Mouse (Mus musculus): ENCODE measurements around the gene Kctd5. TPM values are rescaled to one million over a fixed set of nuclear protein-coding genes. Genes with fewer than 3 reads are reported as not detected.
A peak's percentile ranks its signal among the peaks of the same experiment; 100 is the strongest.
"Not testable (repeated sequence)": the region's sequence is repeated elsewhere in the genome, so short reads cannot be mapped to it uniquely, and the experiment has no call there.

Kctd5 gene
- total RNA-seq (2021), result 10 to 100 TPM; 26.0 to 30.4 TPM
- long read RNA-seq, experiment 1, transcript Kctd5-201 (6 exons, 2,443 nt), result major isoform, 115 of 124 reads
- long read RNA-seq, experiment 1, partial matches to known transcripts, result 4 of 124 reads
- long read RNA-seq, experiment 1, other reads (novel, unspliced or antisense), result 5 of 124 reads
- long read RNA-seq, experiment 2, transcript Kctd5-201 (6 exons, 2,443 nt), result major isoform, 111 of 114 reads
- long read RNA-seq, experiment 2, partial matches to known transcripts, result 1 of 114 reads
- long read RNA-seq, experiment 2, other reads (novel, unspliced or antisense), result 2 of 114 reads

GRCm38 (mm10) chr17:24072919-24073696, at the start of gene Kctd5:
TSS of gene Kctd5 (minus strand) at chr17:24073485.
- DNase-seq (ENCODE audit: low spot score in 2 of 2), result peak; percentile 85 to 93

GRCm38 (mm10) chr17:24119446-24119845, 46.2 kb upstream of the Kctd5 start:
- DNase-seq (ENCODE audit: low spot score in 2 of 2), result no peak

- DNase-seq (ENCODE audit: low spot score in 2 of 2), result no peak
These were observed 39.7 kb upstream of the Kctd5 start for GRCm38 (mm10) chr17:24113031-24113430.

GRCm38 (mm10) chr17:24111256-24111655, 38.0 kb upstream of the Kctd5 start:
- DNase-seq (ENCODE audit: low spot score in 2 of 2), result no peak

GRCm38 (mm10) chr17:24108896-24109295, 35.6 kb upstream of the Kctd5 start:
- peak in 1 of 2 experiments; percentile 13 for DNase-seq (ENCODE audit: low spot score in 2 of 2)

GRCm38 (mm10) chr17:24105111-24105510, 31.8 kb upstream of the Kctd5 start:
- DNase-seq (ENCODE audit: low spot score in 2 of 2), result no peak

- DNase-seq (ENCODE audit: low spot score in 2 of 2), result no peak
These were observed 25.1 kb upstream of the Kctd5 start for GRCm38 (mm10) chr17:24098354-24098753.

- DNase-seq (ENCODE audit: low spot score in 2 of 2), result no peak
These were observed 17.3 kb upstream of the Kctd5 start for GRCm38 (mm10) chr17:24090575-24090974.

- not testable (repeated sequence) for DNase-seq (ENCODE audit: low spot score in 2 of 2)
These were observed 13.1 kb upstream of the Kctd5 start for GRCm38 (mm10) chr17:24086399-24086798.

- no peak for DNase-seq (ENCODE audit: low spot score in 2 of 2)
These were observed 11.3 kb upstream of the Kctd5 start for GRCm38 (mm10) chr17:24084593-24084992.

- DNase-seq (ENCODE audit: low spot score in 2 of 2), result no peak
These were observed 3.8 kb upstream of the Kctd5 start for GRCm38 (mm10) chr17:24077101-24077500.

- DNase-seq (ENCODE audit: low spot score in 2 of 2), result no peak
These were observed 3.8 kb downstream of the Kctd5 start for GRCm38 (mm10) chr17:24069531-24069930.

GRCm38 (mm10) chr17:24068271-24068670, 5.0 kb downstream of the Kctd5 start:
- no peak for DNase-seq (ENCODE audit: low spot score in 2 of 2)

GRCm38 (mm10) chr17:24062459-24063155, 10.7 kb downstream of the Kctd5 start:
- DNase-seq (ENCODE audit: low spot score in 2 of 2), result no peak

- DNase-seq (ENCODE audit: low spot score in 2 of 2), result no peak
These were observed 15.5 kb downstream of the Kctd5 start for GRCm38 (mm10) chr17:24057730-24058245.

- no peak for DNase-seq (ENCODE audit: low spot score in 2 of 2)
These were observed 16.4 kb downstream of the Kctd5 start for GRCm38 (mm10) chr17:24056636-24057625.

- DNase-seq (ENCODE audit: low spot score in 2 of 2), result no peak
These were observed 24.3 kb downstream of the Kctd5 start for GRCm38 (mm10) chr17:24049008-24049407.

- no peak for DNase-seq (ENCODE audit: low spot score in 2 of 2)
These were observed 25.2 kb downstream of the Kctd5 start for GRCm38 (mm10) chr17:24048053-24048452.

GRCm38 (mm10) chr17:24046026-24046425, 27.3 kb downstream of the Kctd5 start:
- no peak for DNase-seq (ENCODE audit: low spot score in 2 of 2)

GRCm38 (mm10) chr17:24045608-24046007, 27.7 kb downstream of the Kctd5 start:
- DNase-seq (ENCODE audit: low spot score in 2 of 2), result no peak
